Mouse (Mus musculus): ENCODE measurements around the gene Apba2. TPM values are rescaled to one million over a fixed set of nuclear protein-coding genes. Genes with fewer than 3 reads are reported as not detected.
A peak's percentile ranks its signal among the peaks of the same experiment; 100 is the strongest.

Apba2 gene
- polyA plus RNA-seq, 1 experiment from 2014 or later: 106 TPM

DNA sequence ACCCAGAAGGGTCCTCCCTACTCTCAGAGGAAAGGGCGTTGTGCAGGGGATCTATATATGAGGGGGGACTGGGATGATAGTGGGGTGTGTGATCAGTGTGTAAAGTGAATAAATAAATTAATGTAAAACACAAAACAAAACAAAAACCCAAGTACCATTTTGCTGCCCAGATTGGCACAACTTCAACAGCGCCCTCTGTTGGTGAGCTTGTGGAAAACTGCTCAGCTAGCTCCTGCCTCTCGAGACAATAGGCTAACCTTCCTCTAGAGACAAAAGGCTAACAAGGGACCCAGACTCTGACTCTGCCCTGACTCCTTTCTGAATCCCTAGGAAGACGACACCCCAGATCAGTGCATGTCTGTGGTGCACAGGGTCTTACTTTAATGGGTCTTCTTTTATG, 109.4 kb downstream of the Apba2 start:
- Histone ChIP-seq H3K4me2 (no peak overlapping the region), H3K27ac (no peak overlapping the region), H3K36me3 (replicated peaks) (no peaks in the 10 kb centered on the region), H3K9me3 (no peaks in the 10 kb centered on the region), H3K4me3 (replicated peaks) (no peak overlapping the region), H3K9ac (no peak overlapping the region), H3K27me3 (no peaks in the 10 kb centered on the region), H3K4me1 (no peaks in the 10 kb centered on the region)
- WGBS: 62% methylated on average over 4 of the region's 4 CpGs
- ATAC-seq (ENCODE audit: low FRiP score): no peak

DNA sequence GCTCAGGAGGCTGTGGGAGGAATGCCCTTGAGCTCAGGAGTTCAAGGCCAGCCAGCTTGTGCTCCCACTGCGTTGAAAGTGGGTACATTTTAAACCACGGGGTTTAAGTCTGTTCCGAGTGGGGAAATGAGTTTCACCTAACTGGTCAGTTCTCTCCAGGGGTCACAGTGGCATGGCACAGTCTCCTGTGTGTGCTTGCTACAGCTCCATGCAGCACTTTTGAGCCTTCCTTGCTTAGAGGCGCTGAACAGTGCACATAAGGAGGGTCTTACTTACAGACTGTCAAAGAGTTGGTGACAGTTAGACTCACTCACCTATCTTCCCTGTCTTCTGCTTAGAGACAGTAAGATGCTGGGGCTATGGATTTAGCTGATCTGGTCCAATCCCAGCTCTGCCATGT, 117.8 kb downstream of the Apba2 start:
- Histone ChIP-seq H3K27me3 (no peaks in the 10 kb centered on the region), H3K9ac (no peak overlapping the region), H3K36me3 (replicated peaks) (no peaks in the 10 kb centered on the region), H3K27ac (no peak overlapping the region), H3K4me1 (peaks cover 4% of the 10 kb centered on the region; the same call in 1 of the 2 replicates), H3K4me2 (no peak overlapping the region), H3K9me3 (no peaks in the 10 kb centered on the region), H3K4me3 (replicated peaks) (no peak overlapping the region)
- WGBS: 90% methylated on average over 4 of the region's 4 CpGs
- ATAC-seq (ENCODE audit: low FRiP score): no peak

DNA sequence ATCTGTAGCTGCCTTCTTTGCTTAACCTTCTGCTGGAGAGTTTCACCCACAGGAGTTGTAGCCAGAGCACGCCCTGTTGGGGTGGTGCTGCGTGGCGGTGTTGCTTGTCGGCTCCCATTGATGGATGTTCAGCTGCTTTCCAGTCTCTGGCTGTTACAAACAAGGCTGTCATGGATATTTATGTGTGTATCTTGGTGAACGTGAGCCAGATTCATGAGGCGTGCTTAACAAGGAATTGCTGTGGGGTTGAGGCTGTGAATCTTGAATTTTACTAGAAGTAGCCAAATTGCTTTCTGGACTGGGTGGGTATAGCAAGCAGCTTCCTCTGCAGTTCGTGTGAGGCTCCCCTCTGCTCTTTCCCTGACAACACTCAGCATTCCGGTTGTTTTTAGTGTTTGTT, 125.0 kb downstream of the Apba2 start:
- no peak overlapping the region for H3K9ac ChIP-seq
- H3K27ac ChIP-seq: no peak overlapping the region
- H3K27me3 ChIP-seq: no peaks in the 10 kb centered on the region
- no peaks in the 10 kb centered on the region for H3K36me3 ChIP-seq (replicated peaks)
- no peak for ATAC-seq (ENCODE audit: low FRiP score)
- H3K9me3 ChIP-seq: no peaks in the 10 kb centered on the region
- 91% methylated on average over 8 of the region's 8 CpGs for WGBS
- H3K4me1 ChIP-seq: peaks cover 15% of the 10 kb centered on the region
- no peak overlapping the region for H3K4me3 ChIP-seq (replicated peaks)
- no peak overlapping the region for H3K4me2 ChIP-seq

DNA sequence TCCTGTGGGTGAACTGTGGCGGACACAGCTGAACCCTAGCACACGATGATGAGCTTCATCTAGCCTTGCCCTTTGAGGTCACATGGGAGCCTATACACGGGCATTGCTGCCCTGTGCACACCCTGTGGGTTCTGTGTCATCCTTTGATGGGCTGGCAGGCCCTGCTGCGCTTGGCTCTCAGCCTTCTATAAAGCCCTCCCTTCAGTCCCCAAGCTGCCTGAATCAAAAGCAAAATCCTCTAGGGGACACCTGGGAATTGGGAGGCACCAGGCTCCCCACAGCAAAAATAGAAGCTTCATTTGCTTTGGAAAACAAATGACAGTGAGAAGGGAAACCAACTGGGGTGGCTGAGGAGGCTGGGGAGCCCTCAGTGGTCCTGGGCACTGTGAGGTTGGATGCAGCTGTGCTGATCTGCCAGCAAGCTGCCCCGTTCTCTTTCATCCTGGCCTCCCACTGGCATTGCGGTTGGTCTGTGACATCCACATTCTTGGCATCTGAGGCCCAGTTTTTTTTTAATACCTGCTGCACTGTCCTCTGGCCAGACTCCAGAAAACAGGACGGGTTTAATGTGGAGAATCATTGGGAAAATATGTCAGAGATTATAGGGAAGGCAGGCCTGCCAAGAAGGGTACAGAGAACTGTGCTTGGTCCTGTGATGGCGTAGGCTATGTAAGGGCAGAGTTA, 126.6 kb downstream of the Apba2 start:
- H3K27ac ChIP-seq: 0 out of 2 replicates have a peak overlapping the region, but pooled peaks have one; percentile 19
- no peaks in the 10 kb centered on the region for H3K9me3 ChIP-seq
- 68% methylated on average over 8 of the region's 8 CpGs for WGBS
- peaks cover 32% of the 10 kb centered on the region for H3K4me1 ChIP-seq
- H3K9ac ChIP-seq: no peak overlapping the region
- ATAC-seq (ENCODE audit: low FRiP score): no peak
- H3K4me2 ChIP-seq: no peak overlapping the region
- no peaks in the 10 kb centered on the region for H3K36me3 ChIP-seq (replicated peaks)
- H3K4me3 ChIP-seq (replicated peaks): no peak overlapping the region
- H3K27me3 ChIP-seq: 0 out of 2 replicates have a peak, but pooled peaks cover 5% of the 10 kb centered on the region

DNA sequence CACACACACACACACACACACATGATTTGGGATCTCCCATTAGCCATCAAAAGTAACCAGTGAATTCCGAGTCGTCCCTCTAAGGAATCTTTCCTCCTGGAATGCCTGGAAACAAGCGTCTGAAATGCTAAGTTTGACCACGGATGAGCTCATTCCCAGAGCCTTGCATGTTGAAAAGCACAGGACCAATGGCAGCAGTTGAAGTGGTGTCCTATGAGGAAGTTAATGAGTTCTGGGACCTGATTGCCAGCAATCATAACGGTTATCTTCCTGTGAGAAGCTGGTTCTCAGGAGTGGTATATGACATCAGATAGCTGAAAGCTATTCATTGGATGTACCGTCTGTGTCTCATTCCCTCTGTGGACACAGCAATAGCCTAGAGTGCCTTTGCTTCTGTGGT, 129.2 kb downstream of the Apba2 start:
- Histone ChIP-seq H3K4me1 (peaks cover 51% of the 10 kb centered on the region), H3K4me3 (replicated peaks) (no peak overlapping the region), H3K27ac (no peak overlapping the region), H3K9me3 (no peaks in the 10 kb centered on the region), H3K9ac (no peak overlapping the region), H3K36me3 (replicated peaks) (0 out of 2 replicates have a peak, but pooled peaks cover 3% of the 10 kb centered on the region), H3K27me3 (peaks cover 8% of the 10 kb centered on the region), H3K4me2 (no peak overlapping the region)
- 88% methylated on average over 6 of the region's 6 CpGs for WGBS
- no peak for ATAC-seq (ENCODE audit: low FRiP score)

DNA sequence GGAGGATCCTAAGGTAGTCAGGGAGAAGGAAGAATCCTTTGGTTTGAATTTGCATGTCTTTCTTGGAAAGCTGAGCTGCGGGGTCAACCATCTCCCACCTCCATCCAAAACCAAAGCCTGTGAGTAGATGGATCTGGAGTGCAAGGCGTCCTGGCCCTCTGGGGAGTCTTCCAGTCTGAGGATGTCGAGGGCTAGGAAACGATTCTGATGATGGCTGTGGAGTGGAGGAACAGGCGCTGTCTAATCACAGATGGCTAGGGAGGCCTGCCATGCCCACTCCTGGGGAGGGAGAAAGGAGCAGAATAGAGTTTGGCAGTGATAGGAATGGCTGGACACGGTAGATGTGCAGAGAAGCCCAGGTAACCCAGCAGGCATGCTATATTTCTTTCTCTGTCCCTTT, 129.6 kb downstream of the Apba2 start:
- H3K27ac ChIP-seq: no peak overlapping the region
- 84% methylated on average over 6 of the region's 6 CpGs for WGBS
- H3K9ac ChIP-seq: no peak overlapping the region
- no peak overlapping the region for H3K4me3 ChIP-seq (replicated peaks)
- no peaks in the 10 kb centered on the region for H3K9me3 ChIP-seq
- 0 out of 2 replicates have a peak, but pooled peaks cover 5% of the 10 kb centered on the region for H3K36me3 ChIP-seq (replicated peaks)
- ATAC-seq (ENCODE audit: low FRiP score): no peak
- peaks cover 12% of the 10 kb centered on the region for H3K27me3 ChIP-seq
- H3K4me2 ChIP-seq: no peak overlapping the region
- peaks cover 51% of the 10 kb centered on the region for H3K4me1 ChIP-seq

DNA sequence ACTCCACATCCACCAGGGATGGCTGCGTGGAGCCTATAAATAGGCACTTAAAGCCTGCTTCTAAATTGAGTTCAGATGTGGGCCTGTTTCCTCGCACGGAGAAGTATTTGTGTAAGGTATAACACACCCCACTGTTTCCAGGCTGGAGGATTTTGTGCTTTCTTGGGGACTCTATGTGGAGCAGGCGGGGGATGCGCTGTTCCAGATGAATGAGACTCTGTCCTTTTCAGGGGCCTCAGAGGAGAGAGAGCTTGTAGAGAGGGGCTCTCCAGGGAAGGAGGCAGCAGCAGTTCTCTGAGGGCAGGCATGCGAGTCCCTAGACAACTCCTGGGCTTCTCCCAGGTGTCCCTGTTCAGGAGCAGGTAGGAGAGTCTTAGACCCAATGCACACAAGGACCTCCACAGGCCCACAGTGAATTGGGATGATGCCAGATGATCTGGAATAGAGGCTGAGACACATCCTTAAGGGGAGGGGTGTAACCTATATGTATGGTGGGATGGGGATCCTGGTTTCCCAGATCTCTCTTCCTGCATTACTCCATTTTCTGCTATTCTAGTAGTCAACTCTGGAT, 130.4 kb downstream of the Apba2 start:
- 59% methylated on average over 6 of the region's 6 CpGs for WGBS
- no peak for ATAC-seq (ENCODE audit: low FRiP score)
- peaks cover 51% of the 10 kb centered on the region for H3K4me1 ChIP-seq
- H3K9ac ChIP-seq: no peak overlapping the region
- H3K4me2 ChIP-seq: no peak overlapping the region
- H3K36me3 ChIP-seq (replicated peaks): 0 out of 2 replicates have a peak, but pooled peaks cover 5% of the 10 kb centered on the region
- no peak overlapping the region for H3K4me3 ChIP-seq (replicated peaks)
- no peak overlapping the region for H3K27ac ChIP-seq
- H3K27me3 ChIP-seq: peaks cover 19% of the 10 kb centered on the region
- H3K9me3 ChIP-seq: no peaks in the 10 kb centered on the region

DNA sequence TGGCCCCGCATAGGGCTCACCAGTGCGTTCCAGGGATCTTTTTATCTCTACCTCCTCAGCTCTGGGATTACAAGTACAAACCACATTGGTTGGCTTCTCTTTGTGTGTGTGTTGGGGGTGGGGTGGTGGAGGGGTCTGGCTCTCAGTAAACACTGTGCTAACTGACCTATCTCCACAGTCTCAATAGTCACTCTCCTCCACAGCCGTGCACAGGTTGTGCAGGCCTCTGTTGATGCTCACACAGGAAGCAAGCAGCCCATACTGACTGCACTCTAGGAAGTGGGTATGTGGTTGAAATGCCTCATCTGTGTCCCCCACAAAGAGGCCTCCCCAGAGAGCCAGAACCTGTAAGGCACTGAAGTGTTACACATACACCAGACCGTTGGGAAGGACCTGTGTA, 131.7 kb downstream of the Apba2 start:
- Histone ChIP-seq H3K4me2 (no peak overlapping the region), H3K36me3 (replicated peaks) (0 out of 2 replicates have a peak, but pooled peaks cover 5% of the 10 kb centered on the region), H3K9ac (no peak overlapping the region), H3K9me3 (no peaks in the 10 kb centered on the region), H3K4me3 (replicated peaks) (no peak overlapping the region), H3K4me1 (peaks cover 46% of the 10 kb centered on the region), H3K27me3 (peaks cover 28% of the 10 kb centered on the region), H3K27ac (no peak overlapping the region)
- WGBS: 37% methylated on average over 4 of the region's 4 CpGs
- no peak for ATAC-seq (ENCODE audit: low FRiP score)

DNA sequence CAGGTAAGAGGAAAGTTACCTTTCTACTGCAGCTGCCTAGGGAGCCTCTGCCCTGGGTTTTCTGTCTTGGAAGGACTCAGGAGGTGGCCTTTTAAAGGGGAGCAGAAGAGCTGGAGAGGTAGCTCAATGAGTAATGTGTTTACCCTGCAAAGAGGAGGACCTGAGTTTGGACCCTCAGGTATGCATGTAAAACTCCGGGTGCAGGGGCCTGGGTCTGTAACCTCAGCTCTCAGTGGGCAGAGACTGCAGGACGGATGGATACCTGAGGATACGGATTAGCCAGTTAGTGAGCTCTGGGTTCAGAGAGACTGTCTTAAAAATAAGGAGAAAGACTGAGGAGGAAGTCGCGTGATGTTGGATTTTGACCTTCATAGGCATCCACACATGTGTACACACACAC, 132.4 kb downstream of the Apba2 start:
- H3K9me3 ChIP-seq: no peaks in the 10 kb centered on the region
- ATAC-seq (ENCODE audit: low FRiP score): no peak
- no peak overlapping the region for H3K9ac ChIP-seq
- WGBS: 61% methylated on average over 5 of the region's 5 CpGs
- H3K27me3 ChIP-seq: peaks cover 30% of the 10 kb centered on the region
- no peak overlapping the region for H3K4me3 ChIP-seq (replicated peaks)
- H3K4me2 ChIP-seq: no peak overlapping the region
- peaks cover 45% of the 10 kb centered on the region for H3K4me1 ChIP-seq
- no peak overlapping the region for H3K27ac ChIP-seq
- H3K36me3 ChIP-seq (replicated peaks): 0 out of 2 replicates have a peak, but pooled peaks cover 5% of the 10 kb centered on the region

DNA sequence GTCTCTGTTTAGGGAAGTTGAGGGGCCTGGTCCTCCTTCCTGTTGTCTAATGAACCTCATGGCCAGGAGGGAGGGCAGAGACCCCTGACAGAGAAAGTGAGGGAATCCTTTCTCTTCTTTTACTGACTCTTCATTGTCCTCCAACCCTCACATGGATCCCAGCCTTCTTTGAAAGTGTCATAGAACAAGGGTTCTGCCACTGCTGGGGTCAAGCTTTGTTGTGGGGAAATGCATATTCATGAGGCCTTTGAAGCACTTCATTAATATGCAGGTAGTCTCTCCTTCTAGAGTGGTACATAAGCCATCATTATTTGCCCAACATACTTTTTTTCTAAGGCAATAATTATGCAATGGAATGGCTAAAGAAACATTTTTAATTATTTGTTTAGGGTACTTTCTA, 133.0 kb downstream of the Apba2 start:
- H3K4me3 ChIP-seq (replicated peaks): no peak overlapping the region
- H3K9me3 ChIP-seq: no peaks in the 10 kb centered on the region
- no peak overlapping the region for H3K4me2 ChIP-seq
- ATAC-seq (ENCODE audit: low FRiP score): peak; percentile 77
- peaks cover 45% of the 10 kb centered on the region for H3K4me1 ChIP-seq
- H3K36me3 ChIP-seq (replicated peaks): 0 out of 2 replicates have a peak, but pooled peaks cover 5% of the 10 kb centered on the region
- no peak overlapping the region for H3K27ac ChIP-seq
- peaks cover 30% of the 10 kb centered on the region for H3K27me3 ChIP-seq
- no peak overlapping the region for H3K9ac ChIP-seq

DNA sequence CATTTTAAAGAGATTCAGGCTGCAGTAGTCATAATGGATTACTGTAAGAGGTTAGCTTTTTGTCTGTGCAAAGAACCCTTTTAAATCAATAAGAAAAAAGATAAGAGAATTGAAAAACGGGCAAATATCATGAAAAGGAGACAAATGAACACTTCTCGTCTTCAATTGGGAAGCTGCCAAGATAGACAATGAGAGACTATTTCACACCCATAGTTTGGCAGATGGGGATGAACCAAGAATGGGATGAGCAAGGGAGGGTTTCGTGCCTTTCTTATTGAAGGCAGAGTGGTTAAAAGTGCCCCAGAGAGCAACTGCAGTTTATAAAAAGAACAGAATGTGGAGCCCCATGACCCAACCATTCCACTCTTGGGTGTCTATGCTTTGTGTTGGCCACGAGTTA, 137.4 kb downstream of the Apba2 start:
- Histone ChIP-seq H3K4me3 (replicated peaks) (no peak overlapping the region), H3K27ac (no peak overlapping the region), H3K27me3 (peaks cover 25% of the 10 kb centered on the region), H3K36me3 (replicated peaks) (0 out of 2 replicates have a peak, but pooled peaks cover 5% of the 10 kb centered on the region), H3K9ac (no peak overlapping the region), H3K4me1 (peaks cover 11% of the 10 kb centered on the region), H3K9me3 (no peaks in the 10 kb centered on the region), H3K4me2 (no peak overlapping the region)
- WGBS: 86% methylated on average over 4 of the region's 4 CpGs
- ATAC-seq (ENCODE audit: low FRiP score): no peak

DNA sequence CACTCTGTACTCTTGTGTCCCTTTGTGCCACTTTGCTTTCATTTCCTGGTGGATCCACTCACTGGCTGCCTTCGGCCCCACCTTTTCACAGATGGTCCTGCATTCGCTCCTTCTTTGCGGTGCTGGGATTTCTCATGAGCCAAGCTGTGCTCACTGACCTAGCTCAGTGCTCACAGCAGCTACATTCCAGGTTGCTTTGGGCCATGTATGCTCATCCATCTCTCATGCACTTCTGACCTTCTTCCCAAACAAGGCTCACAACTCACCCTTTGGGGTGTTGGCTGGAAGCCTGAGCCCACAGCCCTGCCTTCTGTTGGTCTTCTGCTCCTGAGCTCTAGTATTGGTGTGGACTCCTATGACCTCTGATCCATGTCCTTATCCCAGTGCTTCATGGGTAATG, 139.1 kb downstream of the Apba2 start:
- ATAC-seq (ENCODE audit: low FRiP score): no peak
- no peaks in the 10 kb centered on the region for H3K4me1 ChIP-seq
- 96% methylated on average over 3 of the region's 3 CpGs for WGBS

DNA sequence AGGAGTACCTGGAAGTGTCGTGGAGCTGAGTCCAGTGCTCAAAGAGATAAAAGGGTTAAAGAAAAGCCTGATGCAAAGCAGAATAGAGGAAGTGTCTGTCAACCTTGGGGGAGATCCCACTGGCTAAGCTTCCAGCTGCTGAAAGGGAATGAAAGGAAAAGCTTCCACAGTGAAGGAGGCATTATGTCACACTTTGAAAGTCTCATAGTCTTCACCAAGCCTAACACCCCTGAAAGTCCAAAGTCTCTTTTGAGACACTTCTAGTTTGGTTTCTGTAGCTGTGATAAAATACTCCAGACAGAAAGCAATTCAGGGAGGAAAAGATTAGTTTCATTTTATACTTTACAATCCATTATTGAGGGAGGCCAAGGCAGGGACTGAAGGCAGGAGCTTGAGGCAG, 141.4 kb downstream of the Apba2 start:
- no peak overlapping the region for H3K9ac ChIP-seq
- no peak overlapping the region for H3K4me2 ChIP-seq
- no peaks in the 10 kb centered on the region for H3K4me1 ChIP-seq
- H3K9me3 ChIP-seq: no peaks in the 10 kb centered on the region
- H3K4me3 ChIP-seq (replicated peaks): no peak overlapping the region
- 0 out of 2 replicates have a peak, but pooled peaks cover 4% of the 10 kb centered on the region for H3K27me3 ChIP-seq
- no peaks in the 10 kb centered on the region for H3K36me3 ChIP-seq (replicated peaks)
- WGBS: 43% methylated on average over 1 of the region's 1 CpGs
- H3K27ac ChIP-seq: no peak overlapping the region
- ATAC-seq (ENCODE audit: low FRiP score): no peak

More for the DNA sequence above, 139.1 kb downstream of the Apba2 start:
- Histone ChIP-seq H3K27ac (no peak overlapping the region), H3K4me3 (replicated peaks) (no peak overlapping the region), H3K36me3 (replicated peaks) (0 out of 2 replicates have a peak, but pooled peaks cover 3% of the 10 kb centered on the region), H3K27me3 (peaks cover 23% of the 10 kb centered on the region), H3K9ac (no peak overlapping the region), H3K9me3 (no peaks in the 10 kb centered on the region), H3K4me2 (no peak overlapping the region)
